Mouse (Mus musculus): ENCODE data around the gene Ube2q2. TPM values are rescaled to one million over a fixed set of nuclear protein-coding genes. Genes with fewer than 3 reads are reported as not detected.

Ube2q2 gene
- total and polyA plus RNA-seq, 2 experiments from 2014 or later, result 32.3 to 34.1 TPM

- Histone ChIP-seq H3K27me3 (ENCODE audit: insufficient read depth, low read length) (no peaks in the 10 kb centered on the region), H3K4me3 (ENCODE audit: low read depth, low read length) (no peak overlapping the region), H3K4me1 (ENCODE audit: insufficient read depth) (no peaks in the 10 kb centered on the region), H3K27ac (ENCODE audit: low read depth, low read length) (no peak overlapping the region), H3K9me3 (ENCODE audit: low read length) (no peaks in the 10 kb centered on the region), H3K9ac (no peak overlapping the region), H3K36me3 (ENCODE audit: insufficient read depth) (no peaks in the 10 kb centered on the region), H3K4me2 (ENCODE audit: low read depth) (no peak overlapping the region)
- DNase-seq (no peak), ATAC-seq (no peak)
- 76% methylated on average over 4 of the region's 4 CpGs for WGBS
- no peak for TF ChIP-seq CTCF (IDR thresholded peaks at IDR 0.05; ENCODE audit: low read depth)
These were observed 107.0 kb downstream of the Ube2q2 start for GRCm38 (mm10) chr9:55255604-55256003.

- H3K4me3 ChIP-seq (ENCODE audit: low read depth, low read length), result no peak overlapping the region
- no peak overlapping the region for H3K9ac ChIP-seq
- ATAC-seq (no peak), DNase-seq (no peak)
- H3K4me2 ChIP-seq (ENCODE audit: low read depth), result no peak overlapping the region
- no peaks in the 10 kb centered on the region for H3K9me3 ChIP-seq (ENCODE audit: low read length)
- no peak overlapping the region for H3K27ac ChIP-seq (ENCODE audit: low read depth, low read length)
- 90% methylated on average over 2 of the region's 2 CpGs for WGBS
- no peaks in the 10 kb centered on the region for H3K4me1 ChIP-seq (ENCODE audit: insufficient read depth)
- no peaks in the 10 kb centered on the region for H3K27me3 ChIP-seq (ENCODE audit: insufficient read depth, low read length)
- no peaks in the 10 kb centered on the region for H3K36me3 ChIP-seq (ENCODE audit: insufficient read depth)
- no peak for TF ChIP-seq CTCF (IDR thresholded peaks at IDR 0.05; ENCODE audit: low read depth)
These were observed 108.5 kb downstream of the Ube2q2 start for GRCm38 (mm10) chr9:55257105-55257504.

Other genes starting within 250 kb of the Ube2q2 start
- gene Hykk, start 231.6 kb upstream of the Ube2q2 start, total RNA-seq (2014; rRNA removed), result 0.92 and 1.3 TPM in 2 replicates
- 0.54 and 1.2 TPM in 2 replicates for gene Hykk, start 231.6 kb upstream of the Ube2q2 start, polyA plus RNA-seq (2015; fragmentation: Nextera tagmentation; extraction: Ambion mirVana)
- 424 and 505 TPM in 2 replicates for gene Psma4, start 198.1 kb upstream of the Ube2q2 start, total RNA-seq (2014; rRNA removed)
- 289 and 317 TPM in 2 replicates for gene Psma4, start 198.1 kb upstream of the Ube2q2 start, polyA plus RNA-seq (2015; fragmentation: Nextera tagmentation; extraction: Ambion mirVana)
- gene AY074887, start 197.9 kb upstream of the Ube2q2 start, total RNA-seq (2014; rRNA removed), result not detected in 2 replicates
- gene AY074887, start 197.9 kb upstream of the Ube2q2 start, polyA plus RNA-seq (2015; fragmentation: Nextera tagmentation; extraction: Ambion mirVana), result 0.52 and 0.76 TPM in 2 replicates
- gene Chrna5, start 168.0 kb upstream of the Ube2q2 start, total RNA-seq (2014; rRNA removed), result 2.0 and 3.2 TPM in 2 replicates
- gene Chrna5, start 168.0 kb upstream of the Ube2q2 start, polyA plus RNA-seq (2015; fragmentation: Nextera tagmentation; extraction: Ambion mirVana), result 2.6 TPM in 2 replicates
- gene Chrna3, start 122.3 kb upstream of the Ube2q2 start, total RNA-seq (2014; rRNA removed), result 2.2 and 3.0 TPM in 2 replicates
- gene Chrna3, start 122.3 kb upstream of the Ube2q2 start, polyA plus RNA-seq (2015; fragmentation: Nextera tagmentation; extraction: Ambion mirVana), result 4.5 and 9.0 TPM in 2 replicates
- gene Chrnb4, start 100.1 kb upstream of the Ube2q2 start, total RNA-seq (2014; rRNA removed), result 0.15 and 0.38 TPM in 2 replicates
- 0.57 and 1.0 TPM in 2 replicates for gene Chrnb4, start 100.1 kb upstream of the Ube2q2 start, polyA plus RNA-seq (2015; fragmentation: Nextera tagmentation; extraction: Ambion mirVana)
- gene Fbxo22, start 60.1 kb downstream of the Ube2q2 start, total RNA-seq (2014; rRNA removed), result 69.6 and 73.6 TPM in 2 replicates
- 55.6 and 79.0 TPM in 2 replicates for gene Fbxo22, start 60.1 kb downstream of the Ube2q2 start, polyA plus RNA-seq (2015; fragmentation: Nextera tagmentation; extraction: Ambion mirVana)
- gene Nrg4, start 178.0 kb downstream of the Ube2q2 start, total RNA-seq (2014; rRNA removed), result 0.24 and 1.8 TPM in 2 replicates
- gene Nrg4, start 178.0 kb downstream of the Ube2q2 start, polyA plus RNA-seq (2015; fragmentation: Nextera tagmentation; extraction: Ambion mirVana), result 0.42 and 0.94 TPM in 2 replicates
- 7.8 and 8.9 TPM in 2 replicates for gene Tmem266, start 178.1 kb downstream of the Ube2q2 start, total RNA-seq (2014; rRNA removed)
- 3.7 and 4.8 TPM in 2 replicates for gene Tmem266, start 178.1 kb downstream of the Ube2q2 start, polyA plus RNA-seq (2015; fragmentation: Nextera tagmentation; extraction: Ambion mirVana)